Mouse (Mus musculus): ENCODE results near the gene Zfp771. TPM values are rescaled to one million over a fixed set of nuclear protein-coding genes. Genes with fewer than 3 reads are reported as not detected.

Gene Zfp771
- polyA plus RNA-seq, 1 experiment from 2014 or later, result 53.2 TPM

GRCm38 (mm10) chr7:127224616-127225015 lies 19.5 kb upstream of the Zfp771 start:
- Histone ChIP-seq H3K9me3 (ENCODE audit: control insufficient read depth, low read length) (no peaks in the 10 kb centered on the region), H3K27ac (ENCODE audit: low read depth, low read length) (no peak overlapping the region), H3K27me3 (ENCODE audit: control insufficient read depth, insufficient read depth, low read length) (no peaks in the 10 kb centered on the region), H3K4me1 (ENCODE audit: control insufficient read depth, insufficient read depth, low read length) (no peaks in the 10 kb centered on the region), H3K4me3 (ENCODE audit: low read depth, low read length) (no peak overlapping the region), H3K4me2 (ENCODE audit: low read depth) (no peak overlapping the region), H3K36me3 (ENCODE audit: control insufficient read depth, insufficient read depth, low read length) (peaks cover 4% of the 10 kb centered on the region), H3K9ac (ENCODE audit: low read length) (no peak overlapping the region)
- ATAC-seq (ENCODE audit: insufficient read depth, low FRiP score, low TSS enrichment) (no peak), DNase-seq (ENCODE audit: low spot score) (no peak)
- WGBS, result 85% methylated on average over 6 of the region's 6 CpGs

GRCm38 (mm10) chr7:127225147-127225995 lies 18.7 kb upstream of the Zfp771 start:
- no peak overlapping the region for H3K27ac ChIP-seq (ENCODE audit: low read depth, low read length)
- ATAC-seq (ENCODE audit: insufficient read depth, low FRiP score, low TSS enrichment), result no peak
- peaks cover 4% of the 10 kb centered on the region for H3K36me3 ChIP-seq (ENCODE audit: control insufficient read depth, insufficient read depth, low read length)
- no peak overlapping the region for H3K4me2 ChIP-seq (ENCODE audit: low read depth)
- DNase-seq (ENCODE audit: low spot score), result no peak
- 90% methylated on average over 11 of the region's 11 CpGs for WGBS
- no peak overlapping the region for H3K9ac ChIP-seq (ENCODE audit: low read length)
- H3K4me3 ChIP-seq (ENCODE audit: low read depth, low read length), result no peak overlapping the region
- peaks cover 2% of the 10 kb centered on the region; the same call in 1 of the 2 replicates for H3K4me1 ChIP-seq (ENCODE audit: control insufficient read depth, insufficient read depth, low read length)
- H3K9me3 ChIP-seq (ENCODE audit: control insufficient read depth, low read length), result no peaks in the 10 kb centered on the region
- no peaks in the 10 kb centered on the region for H3K27me3 ChIP-seq (ENCODE audit: control insufficient read depth, insufficient read depth, low read length)

DNA sequence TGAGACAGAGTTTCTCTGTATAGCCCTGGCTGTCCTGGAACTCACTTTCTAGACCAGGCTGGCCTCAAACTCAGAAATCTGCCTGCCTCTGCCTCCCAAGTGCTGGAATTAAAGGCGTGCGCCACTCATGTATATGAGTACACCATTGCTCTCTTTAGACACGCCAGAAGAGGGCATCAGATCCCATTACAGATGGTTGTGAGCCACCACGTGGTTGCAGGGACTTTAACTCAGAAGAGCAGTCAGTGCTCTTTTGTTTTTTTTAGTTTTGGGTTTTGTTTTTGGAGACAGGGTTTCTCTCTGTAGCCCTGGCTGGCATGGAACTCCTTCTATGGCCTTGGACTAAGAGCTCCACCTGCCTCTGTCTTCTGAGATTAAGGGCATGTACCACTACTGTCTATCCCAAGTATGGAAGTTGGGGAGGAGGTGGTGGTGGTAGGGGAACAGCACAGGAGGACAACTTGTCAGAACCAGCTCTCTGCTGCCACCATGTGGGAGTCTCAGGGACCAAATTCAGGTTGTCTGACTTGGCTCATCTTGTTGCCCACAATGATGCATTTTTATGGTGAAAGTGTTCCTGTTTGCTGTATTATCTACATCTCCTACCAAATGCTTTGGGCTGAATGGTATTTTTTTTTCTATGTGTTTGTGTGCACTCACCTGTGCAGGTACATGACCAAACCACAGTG lies 15.3 kb upstream of the Zfp771 start:
- peaks cover 14% of the 10 kb centered on the region for H3K4me1 ChIP-seq (ENCODE audit: control insufficient read depth, insufficient read depth, low read length)
- H3K4me2 ChIP-seq (ENCODE audit: low read depth), result no peak overlapping the region
- no peaks in the 10 kb centered on the region for H3K27me3 ChIP-seq (ENCODE audit: control insufficient read depth, insufficient read depth, low read length)
- H3K9me3 ChIP-seq (ENCODE audit: control insufficient read depth, low read length), result no peaks in the 10 kb centered on the region
- H3K9ac ChIP-seq (ENCODE audit: low read length), result no peak overlapping the region
- no peak overlapping the region for H3K27ac ChIP-seq (ENCODE audit: low read depth, low read length)
- H3K4me3 ChIP-seq (ENCODE audit: low read depth, low read length), result no peak overlapping the region
- ATAC-seq (ENCODE audit: insufficient read depth, low FRiP score, low TSS enrichment), result no peak
- 64% methylated on average over 4 of the region's 4 CpGs for WGBS
- peaks cover 4% of the 10 kb centered on the region for H3K36me3 ChIP-seq (ENCODE audit: control insufficient read depth, insufficient read depth, low read length)
- peak; percentile 72 for DNase-seq (ENCODE audit: low spot score)

DNA sequence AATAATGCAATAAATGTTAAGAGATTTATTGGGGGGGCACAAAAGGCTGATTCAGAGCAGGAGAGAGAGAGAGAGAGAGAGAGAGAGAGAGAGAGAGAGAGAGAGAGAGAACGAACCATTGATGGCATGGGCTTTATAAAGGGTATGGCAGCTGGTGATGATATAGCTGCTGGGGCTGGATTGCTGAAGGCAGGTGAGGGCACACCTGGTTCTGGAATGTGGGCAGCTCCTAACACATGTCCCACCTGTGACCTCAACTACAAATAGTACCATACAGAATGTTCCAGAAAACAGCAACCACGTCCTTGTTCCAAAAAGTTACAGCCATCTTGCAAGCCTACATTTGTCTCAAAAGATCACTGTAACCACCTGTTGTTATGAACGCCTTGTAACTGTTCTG lies 12.7 kb upstream of the Zfp771 start:
- H3K36me3 ChIP-seq (ENCODE audit: control insufficient read depth, insufficient read depth, low read length), result peaks cover 17% of the 10 kb centered on the region

GRCm38 (mm10) chr7:127231826-127232621 lies 12.1 kb upstream of the Zfp771 start:
- Histone ChIP-seq H3K9ac (ENCODE audit: low read length) (peak overlapping the region; percentile 95), H3K27me3 (ENCODE audit: control insufficient read depth, insufficient read depth, low read length) (no peaks in the 10 kb centered on the region), H3K4me3 (ENCODE audit: low read depth, low read length) (peak overlapping the region; percentile 94), H3K9me3 (ENCODE audit: control insufficient read depth, low read length) (no peaks in the 10 kb centered on the region), H3K36me3 (ENCODE audit: control insufficient read depth, insufficient read depth, low read length) (peaks cover 24% of the 10 kb centered on the region), H3K27ac (ENCODE audit: low read depth, low read length) (peak overlapping the region; percentile 98), H3K4me2 (ENCODE audit: low read depth) (peak overlapping the region; percentile 82), H3K4me1 (ENCODE audit: control insufficient read depth, insufficient read depth, low read length) (peaks cover 21% of the 10 kb centered on the region)
- ATAC-seq (ENCODE audit: insufficient read depth, low FRiP score, low TSS enrichment) (no peak), DNase-seq (ENCODE audit: low spot score) (no peak)
- 9% methylated on average over 20 of the region's 20 CpGs for WGBS

More for the DNA sequence above, 12.7 kb upstream of the Zfp771 start:
- Histone ChIP-seq H3K4me1 (ENCODE audit: control insufficient read depth, insufficient read depth, low read length) (peaks cover 21% of the 10 kb centered on the region), H3K9me3 (ENCODE audit: control insufficient read depth, low read length) (no peaks in the 10 kb centered on the region), H3K9ac (ENCODE audit: low read length) (peak overlapping the region; percentile 95), H3K27me3 (ENCODE audit: control insufficient read depth, insufficient read depth, low read length) (no peaks in the 10 kb centered on the region), H3K4me2 (ENCODE audit: low read depth) (peak overlapping the region; percentile 82), H3K4me3 (ENCODE audit: low read depth, low read length) (peak overlapping the region; percentile 94), H3K27ac (ENCODE audit: low read depth, low read length) (no peak overlapping the region)
- 83% methylated on average over 3 of the region's 3 CpGs for WGBS
- DNase-seq (ENCODE audit: low spot score) (no peak), ATAC-seq (ENCODE audit: insufficient read depth, low FRiP score, low TSS enrichment) (no peak)

- peaks cover 21% of the 10 kb centered on the region for H3K4me1 ChIP-seq (ENCODE audit: control insufficient read depth, insufficient read depth, low read length)
- peaks cover 31% of the 10 kb centered on the region for H3K36me3 ChIP-seq (ENCODE audit: control insufficient read depth, insufficient read depth, low read length)
- H3K9ac ChIP-seq (ENCODE audit: low read length), result peak within 1 kb of the TSS; percentile 95
These were observed 11.3 kb upstream of the Zfp771 start, which contains the start of the genes Zfp553 and Sept1 for GRCm38 (mm10) chr7:127232622-127233367. Gene Zfp553, plus strand, starts transcription at chr7:127233061. Gene Sept1, minus strand, starts transcription at chr7:127233130.

GRCm38 (mm10) chr7:127233368-127233749 lies 10.7 kb upstream of the Zfp771 start:
- ATAC-seq (ENCODE audit: insufficient read depth, low FRiP score, low TSS enrichment) (peak; percentile 52), DNase-seq (ENCODE audit: low spot score) (no peak)
- H3K36me3 ChIP-seq (ENCODE audit: control insufficient read depth, insufficient read depth, low read length), result peaks cover 32% of the 10 kb centered on the region
- H3K4me2 ChIP-seq (ENCODE audit: low read depth), result peak overlapping the region; percentile 82
- peak overlapping the region; percentile 98 for H3K27ac ChIP-seq (ENCODE audit: low read depth, low read length)
- H3K9me3 ChIP-seq (ENCODE audit: control insufficient read depth, low read length), result no peaks in the 10 kb centered on the region
- H3K27me3 ChIP-seq (ENCODE audit: control insufficient read depth, insufficient read depth, low read length), result no peaks in the 10 kb centered on the region
- H3K4me1 ChIP-seq (ENCODE audit: control insufficient read depth, insufficient read depth, low read length), result peaks cover 21% of the 10 kb centered on the region
- H3K9ac ChIP-seq (ENCODE audit: low read length), result peak overlapping the region; percentile 95
- H3K4me3 ChIP-seq (ENCODE audit: low read depth, low read length), result peak overlapping the region; percentile 94
- WGBS, result 0% methylated on average over 27 of the region's 27 CpGs

More at GRCm38 (mm10) chr7:127232622-127233367, 11.3 kb upstream of the Zfp771 start, which contains the start of the genes Zfp553 and Sept1:
- peak within 1 kb of the TSS; percentile 94 for H3K4me3 ChIP-seq (ENCODE audit: low read depth, low read length)
- ATAC-seq (ENCODE audit: insufficient read depth, low FRiP score, low TSS enrichment) (peak; percentile 86), DNase-seq (ENCODE audit: low spot score) (peak; percentile 95)
- no peaks in the 10 kb centered on the region for H3K9me3 ChIP-seq (ENCODE audit: control insufficient read depth, low read length)
- under 1% methylated on average over 64 of the region's 64 CpGs for WGBS
- H3K4me2 ChIP-seq (ENCODE audit: low read depth), result peak within 1 kb of the TSS; percentile 82
- peak within 1 kb of the TSS; percentile 98 for H3K27ac ChIP-seq (ENCODE audit: low read depth, low read length)
- H3K27me3 ChIP-seq (ENCODE audit: control insufficient read depth, insufficient read depth, low read length), result no peaks in the 10 kb centered on the region

- Histone ChIP-seq H3K27ac (ENCODE audit: low read depth, low read length) (peak overlapping the region; percentile 98), H3K4me1 (ENCODE audit: control insufficient read depth, insufficient read depth, low read length) (peaks cover 21% of the 10 kb centered on the region), H3K9ac (ENCODE audit: low read length) (peak overlapping the region; percentile 95), H3K9me3 (ENCODE audit: control insufficient read depth, low read length) (no peaks in the 10 kb centered on the region), H3K4me2 (ENCODE audit: low read depth) (peak overlapping the region; percentile 82), H3K4me3 (ENCODE audit: low read depth, low read length) (peak overlapping the region; percentile 94), H3K27me3 (ENCODE audit: control insufficient read depth, insufficient read depth, low read length) (no peaks in the 10 kb centered on the region), H3K36me3 (ENCODE audit: control insufficient read depth, insufficient read depth, low read length) (peaks cover 32% of the 10 kb centered on the region)
- ATAC-seq (ENCODE audit: insufficient read depth, low FRiP score, low TSS enrichment) (no peak), DNase-seq (ENCODE audit: low spot score) (no peak)
- 8% methylated on average over 9 of the region's 9 CpGs for WGBS
These were observed 10.3 kb upstream of the Zfp771 start for GRCm38 (mm10) chr7:127233765-127234164.

All from neural tube, embryonic 11.5 days (tissue).